Mouse (Mus musculus): ENCODE data around the gene Hat1.
"Not testable (repeated sequence)": the region's sequence is repeated elsewhere in the genome, so short reads cannot be mapped to it uniquely, and the experiment has no call there.

Gene Hat1

DNA sequence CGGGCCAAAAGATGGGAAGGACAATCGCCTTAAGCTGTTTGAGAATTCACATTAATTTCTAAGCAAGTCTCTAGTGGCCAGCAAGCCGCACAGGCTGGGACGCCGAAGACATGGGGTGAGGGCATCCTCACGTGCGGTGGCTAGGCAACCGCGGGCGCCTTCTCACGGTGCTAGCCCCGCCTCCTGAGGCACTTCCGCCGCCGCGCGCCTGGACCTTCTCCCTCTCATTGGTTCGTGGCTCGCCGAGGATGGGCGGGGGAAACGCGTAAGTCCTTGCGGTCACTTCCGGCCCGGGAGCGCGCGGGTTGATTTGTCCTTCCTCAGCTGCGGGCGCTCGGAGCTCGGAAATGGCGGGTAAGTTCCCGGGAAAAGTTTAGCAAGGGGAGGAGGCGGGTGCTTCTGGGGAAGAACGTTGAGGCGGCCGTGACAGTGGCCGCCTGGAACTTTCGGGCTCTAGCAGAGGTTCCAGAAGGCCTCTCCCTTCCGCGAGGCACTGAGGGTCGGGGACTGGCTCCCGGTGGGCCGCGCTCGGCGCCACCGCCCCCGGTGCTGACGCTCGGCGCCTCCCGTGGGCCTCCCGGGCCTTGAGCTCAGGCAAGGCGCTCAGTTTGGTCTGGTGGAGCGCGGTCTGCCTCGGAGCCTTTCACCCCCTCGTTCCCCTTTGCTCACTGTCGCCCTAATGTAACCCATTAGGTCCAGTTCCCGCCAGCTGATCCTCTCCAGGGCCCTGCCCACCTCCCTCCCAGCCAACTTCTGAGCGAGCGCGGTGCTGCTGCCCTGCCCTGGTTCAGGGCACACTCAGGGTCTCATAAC lies at the start of gene Hat1:
Hat1 (plus strand) TSS at position 8 of the 813 bp plus-strand sequence.
- DNase-seq (ENCODE audit: low spot score): peak; percentile 95

DNA sequence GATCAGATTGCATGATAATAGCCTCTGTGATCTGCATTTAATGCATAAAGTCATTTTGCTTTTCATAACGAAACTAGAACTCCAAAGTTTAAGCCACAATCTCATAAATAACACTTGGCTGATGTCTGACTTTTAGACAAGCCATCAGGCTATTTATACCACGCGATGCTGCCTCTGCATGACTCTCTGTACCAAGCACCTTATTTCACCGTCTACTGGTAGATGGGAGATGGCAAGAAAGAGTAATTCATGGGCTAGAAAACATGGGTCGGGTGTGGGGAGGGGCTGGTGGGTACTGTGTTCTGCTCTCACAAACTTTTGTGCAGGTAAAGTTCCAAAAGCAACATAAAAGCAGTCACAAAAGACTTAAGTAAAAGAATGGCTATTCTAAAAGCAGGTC lies 48.6 kb upstream of the Hat1 start:
- DNase-seq (ENCODE audit: low spot score): no peak

DNA sequence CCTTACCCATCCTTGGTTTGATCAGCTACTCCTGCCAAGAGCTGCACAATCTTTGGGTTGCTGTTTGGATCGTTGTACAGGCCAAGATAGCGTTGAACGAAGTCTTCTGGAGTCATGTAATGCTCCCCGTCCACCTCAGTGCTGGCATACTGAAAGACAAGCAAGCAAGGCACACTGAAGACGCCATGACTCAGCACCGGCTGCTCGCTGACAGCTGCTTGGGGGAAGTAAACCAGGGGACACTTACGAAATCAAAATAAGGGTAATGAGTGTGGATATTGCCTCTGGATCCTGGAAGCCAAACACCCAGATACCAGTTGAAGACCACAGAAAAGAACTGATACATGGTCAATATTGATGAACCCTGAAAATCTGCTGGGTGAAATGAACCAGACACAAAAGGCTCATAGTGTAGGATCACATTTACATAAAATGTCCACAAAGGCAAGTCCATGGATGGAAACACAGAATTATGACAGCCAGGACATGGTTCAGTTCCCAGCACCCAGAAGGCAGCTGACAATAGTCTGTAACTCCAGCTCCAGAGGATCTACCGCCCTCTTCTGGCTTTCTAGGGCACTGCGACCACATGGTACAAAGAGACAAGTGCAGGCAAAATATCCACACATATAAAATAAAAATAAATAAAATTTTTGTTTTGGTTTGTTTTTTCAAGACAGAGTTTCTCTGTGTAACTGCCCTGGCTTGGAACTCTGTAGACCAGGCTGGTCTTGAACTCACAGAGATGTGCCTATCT lies 44.7 kb upstream of the Hat1 start:
- DNase-seq (ENCODE audit: low spot score): no peak

DNA sequence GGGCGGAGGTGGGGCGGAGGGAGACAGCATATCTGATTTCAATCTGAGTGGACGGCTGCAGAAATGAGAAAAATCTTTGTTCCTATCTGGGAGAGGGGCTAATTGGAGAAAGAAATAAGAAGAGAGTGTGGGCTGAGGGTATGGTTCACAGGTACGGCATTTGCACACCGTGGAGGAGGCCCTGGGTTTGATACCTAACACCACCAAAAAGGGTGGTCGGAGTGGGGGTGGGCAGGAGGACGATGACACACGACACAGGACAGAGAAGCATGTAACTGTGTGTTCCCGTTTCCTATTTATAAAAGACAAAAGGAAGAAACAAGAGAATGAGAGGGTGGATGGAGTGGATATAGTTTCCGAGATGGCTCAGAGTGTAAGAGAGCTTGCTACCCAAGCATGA lies 41.6 kb upstream of the Hat1 start:
- DNase-seq (ENCODE audit: low spot score): no peak

DNA sequence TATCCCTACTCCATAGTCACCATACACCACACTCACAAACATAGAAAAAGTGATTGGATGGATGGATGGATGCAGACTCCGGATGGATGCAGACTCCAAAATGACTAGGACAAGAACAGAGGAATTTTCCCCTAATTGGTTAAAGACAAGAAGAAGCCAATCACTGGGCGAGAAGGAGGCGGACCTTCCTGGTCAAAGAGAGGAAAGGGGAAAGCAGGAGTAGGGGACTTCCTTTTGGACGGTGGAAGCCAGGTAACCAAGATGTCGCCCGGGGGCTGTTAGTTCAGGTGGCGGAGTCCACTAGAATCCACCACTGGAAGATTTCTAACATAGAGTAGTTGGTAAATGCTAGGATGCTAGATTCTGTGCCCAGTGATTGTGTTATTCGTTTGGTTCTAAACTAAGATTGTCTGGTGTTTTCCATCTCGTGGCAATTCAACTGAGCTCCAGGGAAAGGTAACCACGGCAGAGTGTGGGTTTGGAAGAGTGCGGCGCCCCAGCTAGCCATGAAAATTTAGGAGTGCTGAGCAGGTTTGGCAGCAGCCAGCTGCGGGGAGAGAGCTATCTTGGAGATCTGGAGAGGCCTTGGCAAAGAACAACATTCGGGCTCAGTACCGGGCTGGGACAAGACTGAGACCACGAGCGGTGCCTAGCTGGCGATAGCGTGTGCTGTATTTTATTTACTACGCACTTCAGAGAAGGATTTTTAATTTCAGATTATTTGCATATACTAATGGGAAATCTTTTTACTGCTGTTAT lies 40.8 kb upstream of the Hat1 start:
- DNase-seq (ENCODE audit: low spot score): no peak

DNA sequence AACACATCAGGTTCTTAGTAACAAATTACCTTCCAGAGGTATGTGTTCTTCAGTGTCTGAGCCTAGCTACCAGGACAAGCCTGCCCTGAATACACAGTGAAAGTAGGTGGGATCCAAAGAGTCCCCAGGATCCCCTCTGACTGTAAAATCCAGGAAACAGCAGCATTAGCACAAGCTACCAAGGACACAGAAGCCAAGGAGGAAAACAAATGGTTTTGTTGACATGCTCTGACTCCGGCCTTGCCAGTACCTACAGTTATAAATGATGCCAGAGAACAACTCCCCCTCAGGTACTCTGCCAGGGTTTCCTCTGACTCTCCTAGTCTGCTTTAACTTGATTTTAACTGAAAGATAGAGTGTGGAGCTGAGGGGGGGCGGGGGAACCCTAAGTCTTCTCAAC lies 39.2 kb upstream of the Hat1 start:
- no peak for DNase-seq (ENCODE audit: low spot score)

DNA sequence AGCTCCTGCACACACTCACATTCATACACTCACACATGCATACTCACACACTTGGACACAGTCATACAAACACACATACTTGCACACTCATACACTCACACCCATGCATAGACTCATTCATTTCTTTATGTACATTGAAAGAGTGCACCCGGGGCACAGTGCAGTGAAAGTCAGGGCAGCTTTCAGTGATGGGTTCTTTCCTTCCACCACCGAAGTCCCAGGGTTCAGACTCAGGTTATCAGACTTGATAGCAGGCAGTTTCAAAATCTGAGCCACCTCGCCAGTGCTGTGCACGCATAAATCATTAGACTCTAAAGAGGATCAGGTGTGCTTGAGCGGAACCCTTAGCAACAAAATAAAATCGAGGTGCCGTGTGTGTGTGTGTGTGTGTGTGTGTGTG lies 38.6 kb upstream of the Hat1 start:
- no peak for DNase-seq (ENCODE audit: low spot score)

DNA sequence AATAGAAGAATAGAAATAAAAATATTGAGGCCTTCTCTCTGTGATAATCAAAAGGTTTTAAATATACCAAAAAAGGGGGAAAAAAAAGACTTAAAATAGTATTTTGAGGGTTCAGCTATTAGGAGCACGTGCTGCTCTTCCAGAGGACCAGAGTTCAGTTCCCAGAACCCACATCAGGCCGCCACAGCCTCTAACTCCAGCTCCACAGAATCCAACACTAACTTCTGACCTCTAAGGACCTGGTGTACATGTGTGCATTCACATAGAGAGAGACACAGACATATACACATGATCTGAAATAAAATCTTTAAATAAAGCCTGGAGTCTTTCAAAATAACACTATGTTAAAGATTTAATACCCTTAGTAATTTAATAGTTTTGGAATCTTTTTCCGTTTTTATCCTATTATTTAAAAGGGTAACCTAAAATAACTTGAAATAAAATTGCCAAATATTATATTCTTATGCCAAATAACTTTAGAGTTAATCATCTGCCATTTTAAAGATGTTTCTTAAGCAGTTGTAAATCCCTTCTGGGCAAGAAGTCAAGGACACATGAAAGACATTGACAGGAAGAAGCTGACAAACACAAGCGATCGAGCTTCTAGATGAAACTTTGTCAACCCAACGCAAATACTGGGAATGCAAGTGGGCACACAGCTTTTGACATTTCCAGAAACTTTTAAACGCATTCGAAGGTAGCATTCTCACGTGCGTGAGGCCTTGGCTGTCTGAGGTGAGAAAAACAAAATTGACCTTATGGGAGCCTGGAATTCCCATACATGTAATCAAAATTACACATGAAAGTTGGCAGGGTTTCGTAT lies 37.6 kb upstream of the Hat1 start:
- DNase-seq (ENCODE audit: low spot score): no peak

DNA sequence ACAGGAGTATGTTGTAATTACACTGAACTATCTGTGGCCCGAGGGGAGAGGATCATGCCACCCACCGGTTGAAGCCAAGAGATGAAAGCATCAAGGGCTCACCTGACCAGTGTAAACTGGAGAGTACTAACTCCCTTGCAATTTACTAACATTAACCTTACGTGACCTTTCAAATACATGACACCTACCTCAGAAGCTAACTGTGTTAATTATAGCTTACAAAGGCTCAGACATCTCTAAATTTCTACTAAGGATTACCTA lies 37.1 kb upstream of the Hat1 start:
- DNase-seq (ENCODE audit: low spot score): no peak

DNA sequence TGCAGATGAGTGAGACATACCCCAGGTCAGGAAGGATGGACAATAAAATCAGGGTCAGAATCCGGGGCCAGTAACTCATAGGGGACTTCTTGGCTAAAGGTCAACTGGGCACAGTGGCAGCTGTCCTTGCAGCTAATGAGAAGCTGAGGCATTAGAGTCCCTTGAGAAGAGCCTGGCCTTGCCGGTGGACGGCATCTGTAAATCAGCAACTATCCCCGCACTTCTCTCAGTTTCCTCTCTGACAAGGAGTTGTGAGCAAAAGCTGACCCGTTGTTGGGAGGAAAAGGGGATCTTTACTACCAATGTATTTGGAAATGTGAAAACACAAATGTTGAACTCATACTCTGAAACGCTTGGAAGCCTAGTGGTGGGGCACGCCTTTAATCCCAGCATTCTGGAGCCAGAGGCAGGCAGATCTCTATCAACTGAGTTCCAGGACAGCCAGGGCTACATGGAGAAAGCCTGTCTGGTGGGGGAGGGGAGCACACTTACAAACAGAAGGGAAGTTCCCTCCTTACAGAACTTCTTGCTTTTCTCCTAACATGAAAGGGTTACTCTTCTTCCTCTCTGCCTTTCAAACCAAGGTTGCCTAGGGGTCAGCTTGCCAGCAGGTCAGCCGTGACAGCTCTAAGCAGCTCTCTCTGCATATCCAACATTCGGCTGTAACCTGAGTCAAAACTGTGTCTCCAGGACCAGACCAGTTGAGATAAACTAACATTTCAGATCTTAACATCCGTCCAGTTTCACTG lies 35.3 kb upstream of the Hat1 start:
- DNase-seq (ENCODE audit: low spot score): no peak

DNA sequence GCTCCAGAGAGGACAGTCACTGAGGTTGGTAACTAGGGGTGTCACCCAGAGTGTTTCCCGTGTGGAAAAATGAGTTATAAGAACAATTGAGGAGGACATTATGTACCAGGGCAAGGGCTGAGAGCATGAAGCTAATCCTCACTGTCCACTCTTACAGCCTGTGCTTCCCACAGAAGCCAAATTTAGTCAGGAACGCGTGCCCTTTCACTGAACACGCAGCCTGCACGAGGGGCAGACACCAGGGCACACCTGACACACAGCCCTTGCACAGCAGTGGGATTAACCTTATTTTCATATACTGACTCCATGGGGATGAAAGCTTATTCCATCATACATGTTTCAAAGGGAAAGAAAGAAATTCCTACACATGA lies 34.7 kb upstream of the Hat1 start:
- DNase-seq (ENCODE audit: low spot score): no peak

DNA sequence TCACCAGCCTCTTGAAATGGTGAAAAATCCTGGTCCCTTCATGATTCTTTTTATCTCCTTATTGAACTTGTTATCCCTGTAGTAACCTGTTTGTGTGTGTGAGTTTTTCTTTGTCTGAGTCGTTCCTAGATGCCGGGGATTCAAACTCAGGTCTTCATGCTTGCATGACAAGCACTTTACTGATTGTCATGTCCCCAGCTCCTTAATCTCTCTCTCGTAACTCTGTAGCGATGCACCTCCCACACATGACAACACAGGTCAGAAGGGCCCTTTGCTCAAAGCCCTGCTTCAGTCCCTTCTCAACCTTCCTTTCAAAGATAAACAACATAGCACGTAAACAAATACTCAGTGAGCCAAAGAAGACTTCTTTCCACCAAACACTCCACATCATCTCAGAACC lies 30.4 kb upstream of the Hat1 start:
- DNase-seq (ENCODE audit: low spot score): no peak

DNA sequence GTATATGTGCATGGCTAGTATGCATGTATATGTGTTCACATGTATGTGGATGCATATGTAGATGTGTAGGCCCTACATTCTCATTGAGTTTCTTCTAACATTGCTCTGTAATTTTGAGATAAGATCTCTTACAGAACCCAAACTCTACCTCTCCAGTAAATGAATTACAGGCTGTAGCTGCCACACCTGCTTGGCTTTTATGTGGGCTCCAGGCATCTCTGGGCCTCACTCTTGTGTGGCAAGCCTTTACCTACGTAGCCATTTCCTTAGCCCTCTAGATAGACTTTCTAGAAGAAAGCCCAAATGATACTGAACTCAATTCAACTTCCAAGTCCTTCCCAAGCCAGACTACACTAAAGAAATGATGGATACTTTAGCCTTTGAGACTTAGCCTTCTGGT lies 28.6 kb upstream of the Hat1 start:
- DNase-seq (ENCODE audit: low spot score): no peak

DNA sequence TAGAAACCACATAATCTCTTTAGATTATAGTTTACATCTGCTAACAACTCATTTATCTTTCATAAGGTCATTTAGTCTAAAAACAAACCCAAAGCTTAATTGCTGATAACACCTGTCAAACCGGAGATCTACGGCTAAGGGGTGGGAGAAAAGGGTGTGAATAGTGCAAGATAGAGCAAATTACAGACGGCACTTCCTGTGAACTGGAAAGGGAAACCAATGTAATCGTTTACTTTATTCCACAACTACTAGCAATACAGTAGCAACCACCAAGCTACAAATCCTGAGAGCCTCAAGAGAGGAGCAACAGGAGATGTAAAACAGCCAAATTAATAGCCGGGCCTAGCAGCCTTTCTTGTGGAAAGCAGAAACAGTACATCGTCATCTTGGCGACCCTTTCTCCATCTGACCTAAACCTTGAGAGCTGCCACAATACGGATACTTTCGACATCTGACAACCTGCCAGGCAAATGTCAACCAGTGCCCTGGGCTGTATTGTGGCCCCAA lies 22.1 kb upstream of the Hat1 start:
- DNase-seq (ENCODE audit: low spot score): no peak

DNA sequence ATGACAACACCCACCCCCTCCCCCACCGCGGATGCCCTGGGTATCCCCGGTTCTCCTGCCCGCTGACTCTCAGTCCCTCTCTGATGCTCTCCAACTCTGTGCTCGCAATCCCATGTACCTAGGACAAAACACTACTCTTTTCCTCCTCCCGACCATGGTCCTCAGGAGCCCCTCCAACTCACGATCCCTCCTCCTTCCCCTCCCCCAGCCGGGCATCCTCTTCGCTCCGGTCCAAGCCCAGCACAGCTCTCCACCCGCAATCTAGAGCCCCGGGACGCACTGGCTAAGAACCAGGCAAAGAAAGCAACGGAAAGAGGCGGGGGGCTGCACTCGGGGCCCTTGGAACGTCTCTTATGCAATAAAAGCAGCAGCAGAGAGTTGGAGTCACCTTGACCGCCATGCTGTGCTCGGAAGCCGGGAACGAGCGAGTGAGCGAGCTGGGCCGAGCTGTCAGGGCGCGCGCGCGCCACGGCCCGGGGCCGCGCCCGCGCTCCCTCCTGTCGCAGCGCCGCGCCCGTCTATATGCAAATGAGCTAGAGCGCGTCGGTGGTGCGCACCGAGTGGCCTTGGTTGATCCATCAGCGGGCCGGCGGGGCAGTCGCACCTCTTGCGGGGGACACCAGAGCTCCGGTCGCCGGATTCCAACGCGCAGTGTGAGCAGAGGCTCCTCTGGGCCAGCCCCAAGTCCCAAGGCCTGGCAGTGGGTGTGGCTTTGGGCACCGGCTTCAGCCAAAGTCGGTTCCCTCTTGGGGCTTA lies 21.5 kb upstream of the Hat1 start, which contains the start of gene Slc25a12:
Slc25a12 (minus strand) TSS at position 625 of the 756 bp plus-strand sequence.
- peak; percentile 84 for DNase-seq (ENCODE audit: low spot score)

DNA sequence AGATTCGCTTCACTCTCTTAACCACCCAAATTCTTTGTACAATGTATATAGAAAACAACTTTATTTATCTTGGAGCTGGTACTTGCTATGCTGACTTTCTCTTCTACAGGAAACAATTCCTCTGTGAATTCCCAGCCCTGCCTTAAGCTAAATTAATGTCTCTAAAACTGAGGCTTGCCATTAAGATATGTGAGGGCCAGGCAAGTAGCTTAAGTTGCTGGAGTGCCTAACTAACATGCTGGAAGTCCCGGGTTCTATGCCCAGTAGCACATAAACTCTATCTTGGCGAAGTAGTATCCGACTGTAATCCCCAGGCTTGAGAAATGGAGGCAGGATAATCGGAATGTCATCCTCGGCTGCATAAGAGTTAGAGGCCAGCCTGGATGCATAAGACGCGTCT lies 20.7 kb upstream of the Hat1 start:
- DNase-seq (ENCODE audit: low spot score): no peak

DNA sequence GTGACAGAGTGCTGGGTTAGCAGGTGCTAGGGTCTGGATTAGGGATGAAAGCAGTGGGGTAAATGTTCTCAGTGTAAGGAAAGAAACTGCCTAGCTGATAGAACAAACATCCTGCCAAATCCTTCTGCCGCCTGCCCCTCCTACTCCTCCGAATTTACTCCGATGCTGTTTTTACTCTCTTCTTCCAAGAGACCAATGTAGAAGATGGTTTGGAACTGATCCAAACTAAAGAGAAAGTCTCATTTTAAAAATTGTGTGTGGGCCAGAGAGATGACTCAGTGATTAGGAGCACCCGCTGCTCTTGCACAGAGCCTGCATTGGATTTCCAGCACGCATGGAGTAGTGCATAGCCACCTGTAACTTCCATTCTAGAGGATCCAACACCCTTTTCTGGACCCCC lies 17.0 kb upstream of the Hat1 start:
- no peak for DNase-seq (ENCODE audit: low spot score)

DNA sequence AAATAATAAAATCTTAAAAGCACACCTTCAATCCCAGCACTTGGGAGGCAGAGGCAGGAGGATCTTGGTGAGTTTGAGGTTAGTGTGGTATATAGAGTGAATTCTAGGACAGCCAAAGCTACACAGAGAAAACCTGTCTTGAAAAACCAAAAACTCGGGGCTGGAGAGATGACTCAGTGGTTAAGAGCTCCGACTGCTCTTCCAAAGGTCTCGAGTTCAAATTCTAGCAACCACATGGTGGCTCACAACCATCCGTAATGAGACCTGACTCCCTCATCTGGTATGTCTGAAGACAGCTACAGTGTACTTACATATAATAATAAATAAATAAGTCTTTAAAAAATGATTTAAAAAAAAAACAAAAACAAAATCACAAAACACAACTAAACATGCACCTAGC lies 16.5 kb upstream of the Hat1 start:
- not testable (repeated sequence) for DNase-seq (ENCODE audit: low spot score)

DNA sequence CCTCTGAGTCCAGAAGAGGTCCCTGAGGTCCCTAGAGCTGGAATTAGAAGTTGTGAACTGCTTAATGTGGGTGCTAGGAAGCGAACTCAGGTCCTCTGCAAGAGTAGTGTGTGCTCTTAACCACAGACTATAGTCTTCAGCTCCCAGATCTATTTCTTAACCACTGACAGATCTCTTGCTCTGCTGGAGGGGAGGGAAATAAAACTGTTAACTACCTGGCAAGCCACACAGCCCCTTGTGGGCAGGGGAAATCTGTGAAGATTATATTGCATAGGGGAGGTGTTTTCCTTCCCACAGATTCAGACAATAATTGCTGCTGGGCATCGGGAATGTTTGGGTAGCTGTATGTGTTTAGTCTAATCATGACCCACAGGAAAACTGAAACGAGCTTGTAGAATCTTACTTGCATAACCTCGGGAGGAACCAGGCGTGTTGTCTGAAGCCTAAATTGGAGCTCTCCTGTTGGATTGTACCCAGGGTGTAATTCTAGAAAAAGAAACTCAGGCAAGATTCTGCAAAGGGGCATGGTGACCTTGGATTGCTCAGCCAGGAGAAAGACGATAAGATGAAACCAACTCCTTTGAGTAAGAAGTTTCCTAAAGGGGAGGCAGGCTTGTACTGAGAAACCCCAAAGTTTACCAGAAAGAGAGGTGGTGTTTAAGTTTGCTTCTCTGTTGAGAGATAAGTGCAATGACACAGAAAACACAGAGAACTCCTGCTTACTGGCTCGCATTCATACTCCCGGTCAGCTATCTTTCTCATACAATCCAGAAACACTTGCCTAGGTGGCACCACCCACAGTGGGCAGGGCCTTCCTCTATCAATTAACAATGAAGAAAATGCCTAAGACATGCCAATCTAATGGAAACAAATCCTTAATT lies 14.2 kb upstream of the Hat1 start:
- DNase-seq (ENCODE audit: low spot score): no peak

All from ovary, postnatal 36 days (tissue).